Mouse (Mus musculus): ENCODE measurements around the gene Ngef.

DNA sequence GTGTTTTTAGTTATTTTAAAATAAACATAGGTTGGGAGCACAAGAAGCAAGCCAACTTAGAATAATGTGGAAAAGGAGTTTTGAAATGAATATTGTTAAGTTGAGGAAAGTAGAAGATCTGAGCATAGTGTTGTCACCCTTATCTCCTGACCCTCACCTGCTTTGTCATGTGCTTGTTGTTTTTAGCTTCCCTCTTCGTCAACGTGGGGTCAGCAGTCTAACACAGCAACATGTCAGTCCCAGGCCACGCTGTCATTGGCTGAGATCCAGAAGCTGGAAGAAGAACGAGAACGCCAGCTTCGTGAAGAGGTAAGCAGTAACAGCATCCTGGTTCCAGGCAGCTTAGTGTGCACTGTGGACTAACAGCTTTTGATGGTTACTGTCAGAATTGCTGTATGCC lies 137.1 kb downstream of the Ngef start:
- TF ChIP-seq CTCF (IDR thresholded peaks at IDR 0.05; ENCODE audit: control insufficient read depth, insufficient read depth, low read length) (no peak), POLR2A (IDR thresholded peaks at IDR 0.05; ENCODE audit: borderline replicate concordance, control insufficient read depth, low read depth, low read length) (no peak)
